Mouse (Mus musculus): ENCODE data around the gene Blnk.

- TF ChIP-seq CTCF (IDR thresholded peaks at IDR 0.05; ENCODE audit: low read depth) (no peak), EP300 (IDR thresholded peaks at IDR 0.05; ENCODE audit: low read depth) (no peak)
Observed at GRCm38 (mm10) chr19:41022244-41022643, 27.9 kb upstream of the Blnk start.
